Mouse (Mus musculus): Measurements from ENCODE around the gene Anks3.

The Anks3 gene

GRCm38 (mm10) chr16:4927967-4928366 lies 36.0 kb downstream of the Anks3 start:
- no peak for DNase-seq (ENCODE audit: low spot score)

GRCm38 (mm10) chr16:4923996-4924395 lies 40.0 kb downstream of the Anks3 start:
- DNase-seq (ENCODE audit: low spot score), result no peak

- no peak for DNase-seq (ENCODE audit: low spot score)
Measured at GRCm38 (mm10) chr16:4922481-4922880, 41.5 kb downstream of the Anks3 start.

GRCm38 (mm10) chr16:4920556-4920955 lies 43.4 kb downstream of the Anks3 start:
- DNase-seq (ENCODE audit: low spot score), result no peak

GRCm38 (mm10) chr16:4916608-4917007 lies 47.4 kb downstream of the Anks3 start:
- no peak for DNase-seq (ENCODE audit: low spot score)

GRCm38 (mm10) chr16:4915931-4916330 lies 48.1 kb downstream of the Anks3 start:
- no peak for DNase-seq (ENCODE audit: low spot score)

GRCm38 (mm10) chr16:4913783-4914735 lies 49.9 kb downstream of the Anks3 start:
- peak; percentile 85 for DNase-seq (ENCODE audit: low spot score)

- no peak for DNase-seq (ENCODE audit: low spot score)
Measured at GRCm38 (mm10) chr16:4912907-4913782, 50.9 kb downstream of the Anks3 start.

- no peak for DNase-seq (ENCODE audit: low spot score)
Measured at GRCm38 (mm10) chr16:4912074-4912648, 51.8 kb downstream of the Anks3 start.

GRCm38 (mm10) chr16:4910758-4911157 lies 53.2 kb downstream of the Anks3 start:
- DNase-seq (ENCODE audit: low spot score), result no peak

- no peak for DNase-seq (ENCODE audit: low spot score)
Measured at GRCm38 (mm10) chr16:4909745-4910144, 54.3 kb downstream of the Anks3 start.

GRCm38 (mm10) chr16:4907972-4908371 lies 56.0 kb downstream of the Anks3 start:
- DNase-seq (ENCODE audit: low spot score), result no peak

- DNase-seq (ENCODE audit: low spot score), result no peak
Measured at GRCm38 (mm10) chr16:4907386-4907785, 56.6 kb downstream of the Anks3 start.

GRCm38 (mm10) chr16:4906559-4906958 lies 57.4 kb downstream of the Anks3 start:
- DNase-seq (ENCODE audit: low spot score), result no peak

- DNase-seq (ENCODE audit: low spot score), result no peak
Measured at GRCm38 (mm10) chr16:4905591-4905990, 58.4 kb downstream of the Anks3 start.

GRCm38 (mm10) chr16:4904878-4905277 lies 59.1 kb downstream of the Anks3 start:
- DNase-seq (ENCODE audit: low spot score), result no peak

GRCm38 (mm10) chr16:4903491-4904102 lies 60.4 kb downstream of the Anks3 start:
- DNase-seq (ENCODE audit: low spot score), result no peak

- no peak for DNase-seq (ENCODE audit: low spot score)
Measured at GRCm38 (mm10) chr16:4902390-4902789, 61.6 kb downstream of the Anks3 start.

GRCm38 (mm10) chr16:4901167-4901566 lies 62.8 kb downstream of the Anks3 start:
- no peak for DNase-seq (ENCODE audit: low spot score)

GRCm38 (mm10) chr16:4899711-4900110 lies 64.3 kb downstream of the Anks3 start:
- DNase-seq (ENCODE audit: low spot score), result no peak

- DNase-seq (ENCODE audit: low spot score), result no peak
Measured at GRCm38 (mm10) chr16:4898881-4899280, 65.1 kb downstream of the Anks3 start.

- no peak for DNase-seq (ENCODE audit: low spot score)
Measured at GRCm38 (mm10) chr16:4897146-4897730, 66.8 kb downstream of the Anks3 start.

All from left cerebral cortex, adult 11 months (tissue).